Mouse (Mus musculus): Measurements from ENCODE around the gene F9. TPM values are rescaled to one million over a fixed set of nuclear protein-coding genes. Genes with fewer than 3 reads are reported as not detected.

The F9 gene
- polyA plus RNA-seq, 1 experiment from 2014 or later: not detected

GRCm38 (mm10) chrX:60054745-60055144 is 55.5 kb downstream of the F9 start:
- Histone ChIP-seq H3K4me1 (replicated peaks; ENCODE audit: control insufficient read depth, insufficient read depth, low read length) (no peaks in the 10 kb centered on the region), H3K27me3 (ENCODE audit: control insufficient read depth, insufficient read depth, low read length) (no peaks in the 10 kb centered on the region), H3K4me2 (replicated peaks) (no peak overlapping the region), H3K36me3 (replicated peaks; ENCODE audit: control insufficient read depth, insufficient read depth) (no peaks in the 10 kb centered on the region), H3K4me3 (replicated peaks; ENCODE audit: low read length) (no peak overlapping the region), H3K27ac (no peak overlapping the region), H3K9me3 (ENCODE audit: control insufficient read depth, low read length) (no peaks in the 10 kb centered on the region), H3K9ac (no peak overlapping the region)
- ATAC-seq (ENCODE audit: low FRiP score) (no peak), DNase-seq (ENCODE audit: low spot score) (no peak)
- WGBS: 100% methylated on average over 1 of the region's 1 CpGs

GRCm38 (mm10) chrX:60055185-60055584 is 55.9 kb downstream of the F9 start:
- H3K9ac ChIP-seq: no peak overlapping the region
- no peak for DNase-seq (ENCODE audit: low spot score)
- no peaks in the 10 kb centered on the region for H3K36me3 ChIP-seq (replicated peaks; ENCODE audit: control insufficient read depth, insufficient read depth)
- ATAC-seq (ENCODE audit: low FRiP score): no peak
- 86% methylated on average over 9 of the region's 9 CpGs for WGBS
- no peaks in the 10 kb centered on the region for H3K27me3 ChIP-seq (ENCODE audit: control insufficient read depth, insufficient read depth, low read length)
- no peak overlapping the region for H3K27ac ChIP-seq
- H3K9me3 ChIP-seq (ENCODE audit: control insufficient read depth, low read length): no peaks in the 10 kb centered on the region
- H3K4me3 ChIP-seq (replicated peaks; ENCODE audit: low read length): no peak overlapping the region
- H3K4me2 ChIP-seq (replicated peaks): no peak overlapping the region
- no peaks in the 10 kb centered on the region for H3K4me1 ChIP-seq (replicated peaks; ENCODE audit: control insufficient read depth, insufficient read depth, low read length)

- Histone ChIP-seq H3K4me1 (replicated peaks; ENCODE audit: control insufficient read depth, insufficient read depth, low read length) (no peaks in the 10 kb centered on the region), H3K4me3 (replicated peaks; ENCODE audit: low read length) (no peak overlapping the region), H3K27me3 (ENCODE audit: control insufficient read depth, insufficient read depth, low read length) (no peaks in the 10 kb centered on the region), H3K9ac (no peak overlapping the region), H3K4me2 (replicated peaks) (no peak overlapping the region), H3K36me3 (replicated peaks; ENCODE audit: control insufficient read depth, insufficient read depth) (no peaks in the 10 kb centered on the region), H3K9me3 (ENCODE audit: control insufficient read depth, low read length) (no peaks in the 10 kb centered on the region), H3K27ac (no peak overlapping the region)
- WGBS: 73% methylated on average over 1 of the region's 1 CpGs
- DNase-seq (ENCODE audit: low spot score) (no peak), ATAC-seq (ENCODE audit: low FRiP score) (no peak)
Observed at GRCm38 (mm10) chrX:60075359-60075758, 76.1 kb downstream of the F9 start.

Other genes starting within 250 kb of the F9 start
- 3.0 and 3.9 TPM in 2 replicates for gene Mcf2, start 179.6 kb downstream of the F9 start, polyA plus RNA-seq (2014; fragmentation: Nextera tagmentation; extraction: Ambion mirVana)